Mouse (Mus musculus): ENCODE results near the gene Grid1. TPM values are rescaled to one million over a fixed set of nuclear protein-coding genes. Genes with fewer than 3 reads are reported as not detected.

Grid1 gene
- total RNA-seq, 2 experiments from 2014 or later = not detected

GRCm38 (mm10) chr14:35112327-35113275 is 292.7 kb downstream of the Grid1 start:
- no peak for DNase-seq (ENCODE audit: low spot score)

DNA sequence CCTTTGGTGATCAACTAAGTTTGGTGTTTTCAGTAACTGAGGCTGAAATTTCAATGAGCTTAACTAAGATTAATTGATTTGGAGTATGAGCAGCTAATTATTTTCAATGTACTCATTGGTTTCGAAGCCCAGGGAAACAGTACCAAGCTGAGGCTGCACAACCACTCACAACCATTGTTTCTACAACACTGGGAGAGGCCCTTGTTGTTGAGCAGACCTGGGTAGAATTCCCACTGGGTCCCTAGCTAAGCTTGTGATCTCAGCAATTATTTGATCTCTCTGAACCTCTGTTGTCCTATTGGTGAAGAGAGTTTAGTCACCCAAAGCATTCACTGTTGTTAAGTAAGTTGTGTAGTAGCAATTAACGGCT is 293.4 kb downstream of the Grid1 start:
- no peak for DNase-seq (ENCODE audit: low spot score)

DNA sequence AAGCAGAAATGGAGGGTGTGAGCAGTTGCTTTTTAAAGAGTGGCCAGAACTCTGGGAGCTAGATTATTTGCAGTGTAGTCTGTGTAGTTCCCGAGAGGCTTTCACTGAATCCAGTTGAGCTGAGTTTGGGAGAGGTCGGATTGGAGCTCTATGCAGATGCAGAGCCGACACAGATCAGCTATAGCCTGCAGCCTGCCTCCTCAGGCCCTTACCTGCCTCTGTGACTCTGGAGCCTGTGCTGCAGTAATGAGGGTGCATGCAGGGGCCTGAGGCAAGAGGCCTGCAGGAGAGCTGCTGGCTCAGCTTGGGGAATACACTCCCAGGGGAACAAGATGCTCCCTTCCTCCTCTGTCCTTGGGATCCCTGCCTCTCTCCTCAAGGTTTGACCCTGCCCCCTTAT is 296.0 kb downstream of the Grid1 start:
- DNase-seq (ENCODE audit: low spot score) = no peak

DNA sequence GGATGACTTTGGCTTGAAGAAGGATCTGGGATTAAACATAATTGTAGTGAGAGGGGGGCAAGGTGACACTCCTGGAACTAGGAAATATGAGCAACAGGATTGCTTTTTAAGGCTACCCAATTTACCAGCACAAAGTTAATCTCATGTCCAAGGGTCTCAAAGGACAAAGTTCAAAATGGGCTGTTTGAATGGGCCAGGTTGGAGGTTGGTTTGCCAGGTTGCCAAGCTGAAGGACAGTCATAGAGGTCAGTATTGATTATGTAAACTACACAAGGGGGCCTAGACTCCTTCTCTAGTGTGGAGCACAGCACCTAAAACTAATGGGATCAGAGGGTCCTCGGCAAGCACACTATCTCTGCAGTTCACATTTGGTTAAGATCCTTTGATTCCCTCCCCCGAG is 300.2 kb downstream of the Grid1 start:
- DNase-seq (ENCODE audit: low spot score) = no peak

- no peak for DNase-seq (ENCODE audit: low spot score)
Measured at GRCm38 (mm10) chr14:35120905-35121304, 301.0 kb downstream of the Grid1 start.

GRCm38 (mm10) chr14:35122111-35122510 is 302.2 kb downstream of the Grid1 start:
- DNase-seq (ENCODE audit: low spot score) = no peak

DNA sequence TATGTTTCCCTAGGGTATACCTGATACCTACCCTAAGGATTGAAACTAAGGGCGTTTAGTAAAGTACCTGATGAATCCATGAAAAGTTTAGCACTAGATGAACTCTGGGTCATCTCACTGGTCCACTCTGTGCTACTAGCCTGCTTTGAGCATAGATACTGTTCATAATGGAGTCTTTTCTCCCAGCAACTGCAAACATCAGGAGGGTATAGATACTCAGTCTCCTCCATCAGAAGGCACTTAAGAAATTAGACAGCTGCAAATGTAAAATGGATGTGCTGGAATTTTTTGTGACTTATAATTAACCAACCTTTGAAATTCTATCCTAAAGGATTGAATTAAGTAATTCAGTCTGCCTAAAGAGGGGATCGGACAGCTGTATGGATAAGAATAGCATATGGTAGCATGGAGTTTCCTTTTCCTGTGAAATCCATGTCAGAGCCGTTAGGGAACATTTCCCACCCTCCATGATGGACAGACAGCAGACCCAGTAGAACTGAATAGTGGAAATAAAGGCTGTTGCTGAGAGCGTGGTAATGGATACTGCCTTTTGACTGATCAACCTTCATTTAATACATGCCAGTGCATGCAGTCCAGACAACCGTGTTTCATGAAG is 303.5 kb downstream of the Grid1 start:
- no peak for DNase-seq (ENCODE audit: low spot score)

DNA sequence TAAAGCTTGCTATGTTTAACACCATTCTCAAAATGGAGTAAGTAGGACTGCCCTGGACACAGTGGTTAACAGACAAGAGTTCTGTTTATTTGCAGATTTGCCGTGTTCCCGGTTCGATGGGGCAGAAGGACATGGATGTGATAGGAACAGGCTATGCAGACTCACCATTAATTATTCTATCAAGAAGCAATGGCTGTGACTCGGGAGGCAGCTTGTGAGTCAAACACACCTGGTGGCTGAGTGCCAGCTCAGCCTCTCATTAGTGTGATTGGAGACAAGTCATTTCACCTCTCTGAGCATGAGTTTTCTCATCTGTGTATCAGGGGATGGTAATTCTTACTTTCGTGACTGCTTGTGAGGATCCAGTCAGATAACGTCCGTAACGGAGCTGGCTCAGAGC is 307.7 kb downstream of the Grid1 start:
- DNase-seq (ENCODE audit: low spot score) = no peak

- DNase-seq (ENCODE audit: low spot score) = no peak
Measured at GRCm38 (mm10) chr14:35135056-35135455, 315.1 kb downstream of the Grid1 start.

DNA sequence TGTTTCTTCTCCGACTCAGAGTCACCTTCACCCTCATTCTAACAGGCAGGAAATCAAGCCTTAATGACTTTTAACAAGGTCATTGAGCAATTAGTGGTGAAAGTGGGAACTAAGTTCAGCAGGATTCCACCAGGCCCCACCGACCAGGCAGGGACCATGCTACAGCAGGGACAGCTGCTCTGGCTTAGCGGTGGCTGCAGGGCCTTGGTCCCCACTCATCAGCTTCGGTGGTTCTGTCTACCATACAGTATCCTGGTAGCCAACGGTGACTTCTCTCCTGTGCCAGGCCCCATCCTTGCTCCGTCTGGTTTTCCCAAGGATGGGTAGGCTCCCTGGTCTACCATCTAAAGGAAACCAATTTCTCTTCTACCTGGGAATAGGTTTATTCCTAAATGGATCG is 318.2 kb downstream of the Grid1 start:
- no peak for DNase-seq (ENCODE audit: low spot score)

GRCm38 (mm10) chr14:35139824-35140223 is 319.9 kb downstream of the Grid1 start:
- DNase-seq (ENCODE audit: low spot score) = no peak

DNA sequence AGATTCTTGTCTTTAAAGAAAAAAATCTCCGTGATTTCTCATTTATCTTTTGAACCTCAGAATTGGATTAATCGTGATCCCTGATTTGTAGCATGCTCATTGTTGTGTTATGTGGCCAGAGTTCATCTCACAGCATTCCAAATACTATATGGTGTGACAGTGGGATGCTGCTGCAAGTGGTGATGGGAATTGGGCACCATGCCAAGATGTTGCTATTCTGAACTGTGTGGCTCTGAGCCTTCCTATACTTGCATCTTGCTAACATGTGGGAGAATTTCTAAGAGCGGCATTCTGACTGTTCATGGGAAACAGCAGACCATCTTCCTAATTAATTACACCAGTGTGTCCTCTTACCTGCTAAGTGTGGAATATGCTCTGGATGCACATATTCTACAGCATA is 332.5 kb downstream of the Grid1 start:
- DNase-seq (ENCODE audit: low spot score) = no peak

GRCm38 (mm10) chr14:35153701-35154277 is 333.9 kb downstream of the Grid1 start:
- DNase-seq (ENCODE audit: low spot score) = no peak

DNA sequence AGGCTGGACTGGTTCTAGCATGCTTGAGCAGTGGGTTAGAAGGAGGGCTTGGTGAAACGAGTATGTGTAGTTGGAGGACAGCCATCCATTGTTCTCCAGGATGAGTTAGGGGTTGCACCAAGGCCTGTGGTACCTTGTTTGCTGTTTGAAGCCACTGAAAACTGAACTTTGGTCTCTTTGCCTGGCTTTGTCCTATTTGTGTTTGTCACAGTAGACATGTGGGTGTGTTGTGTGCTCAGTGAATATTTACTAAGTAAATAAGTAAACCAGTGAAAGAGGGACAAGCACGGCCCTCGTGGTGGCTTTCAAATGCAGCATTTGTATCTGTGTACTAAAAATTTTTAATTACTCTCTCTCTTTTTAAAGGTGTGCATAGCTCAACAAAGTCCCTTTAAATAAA is 334.5 kb downstream of the Grid1 start:
- no peak for DNase-seq (ENCODE audit: low spot score)

GRCm38 (mm10) chr14:35157069-35157655 is 337.3 kb downstream of the Grid1 start:
- DNase-seq (ENCODE audit: low spot score) = no peak

DNA sequence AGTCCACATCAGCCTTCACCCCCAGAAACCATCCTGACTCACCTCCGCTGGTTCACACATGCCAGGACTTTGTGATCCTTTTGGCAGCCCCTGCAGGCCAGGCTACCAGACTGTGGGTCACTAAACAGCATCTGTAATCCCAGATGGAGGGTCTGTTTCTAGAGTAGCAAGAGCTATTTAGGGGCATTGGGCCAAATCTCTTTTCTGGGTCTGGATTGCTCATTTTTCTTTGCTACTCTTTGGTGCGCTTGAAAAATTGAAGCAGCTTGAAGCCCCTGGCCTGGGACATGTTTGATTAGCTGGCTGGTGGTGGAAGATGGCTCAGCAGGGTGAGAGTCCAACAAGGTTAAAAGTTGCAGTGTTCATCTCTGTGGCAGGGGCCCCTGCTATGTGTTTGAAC is 339.4 kb downstream of the Grid1 start:
- DNase-seq (ENCODE audit: low spot score) = no peak

DNA sequence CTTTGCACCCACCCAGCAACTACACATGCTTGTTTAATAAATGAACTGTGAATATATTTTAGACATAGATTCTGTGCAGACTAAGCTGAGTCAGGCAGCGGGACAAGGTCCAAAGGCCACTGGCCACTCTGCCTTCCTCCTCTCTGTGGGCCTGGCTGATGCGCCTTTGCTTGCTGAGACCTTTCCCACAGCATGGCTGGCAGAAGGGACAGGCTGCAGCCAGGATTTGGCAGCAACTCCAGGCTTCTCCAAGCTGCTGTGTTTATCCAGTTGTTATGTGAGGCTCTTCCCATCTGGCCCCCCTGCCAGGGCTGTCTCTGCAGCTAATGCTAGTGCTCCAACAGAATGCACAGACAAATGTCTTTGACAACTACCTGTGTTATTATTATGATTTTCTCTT is 347.5 kb downstream of the Grid1 start:
- DNase-seq (ENCODE audit: low spot score) = no peak

GRCm38 (mm10) chr14:35173861-35174260 is 354.0 kb downstream of the Grid1 start:
- no peak for DNase-seq (ENCODE audit: low spot score)

- no peak for DNase-seq (ENCODE audit: low spot score)
Measured at GRCm38 (mm10) chr14:35176021-35176420, 356.1 kb downstream of the Grid1 start.

DNA sequence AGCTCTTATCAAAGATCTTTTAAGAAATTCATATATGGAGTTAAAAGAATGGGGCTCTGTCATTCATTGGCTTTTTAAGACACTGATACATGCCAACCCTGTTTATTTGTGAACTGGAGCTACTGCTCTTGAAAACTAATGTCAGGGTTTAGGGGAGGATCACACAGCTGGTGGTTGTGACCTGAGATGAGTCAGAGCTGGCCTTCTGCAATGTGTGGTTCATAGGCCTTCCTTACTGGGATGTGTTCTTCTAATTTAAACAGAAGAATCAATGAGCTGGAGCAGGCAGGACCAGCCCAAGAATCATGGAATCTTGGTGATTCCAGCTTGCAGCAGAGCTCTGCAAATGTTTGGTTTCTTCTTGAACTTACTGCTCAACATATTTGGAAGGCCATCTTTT is 359.2 kb downstream of the Grid1 start:
- DNase-seq (ENCODE audit: low spot score) = no peak

- DNase-seq (ENCODE audit: low spot score) = no peak
Measured at GRCm38 (mm10) chr14:35185399-35185798, 365.5 kb downstream of the Grid1 start.

DNA sequence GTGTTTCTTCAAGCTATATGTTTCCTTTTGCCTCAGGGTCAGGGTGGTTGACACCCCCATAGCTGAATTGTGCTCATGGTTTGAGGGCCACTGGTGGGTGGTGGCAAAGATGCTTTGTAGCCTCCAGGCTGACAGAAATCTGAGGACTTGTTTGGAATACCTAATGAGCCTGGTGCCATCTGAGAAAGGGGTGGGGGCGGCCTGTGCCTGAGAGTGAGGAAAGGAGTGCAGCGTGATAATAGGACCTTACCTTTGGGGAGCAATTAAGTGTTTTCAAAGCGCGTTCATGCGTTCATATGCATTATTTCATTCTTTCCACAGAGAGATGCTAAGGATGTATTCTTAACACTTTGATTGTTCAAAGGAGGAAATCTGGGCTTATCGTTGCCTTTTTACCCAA is 372.3 kb downstream of the Grid1 start:
- DNase-seq (ENCODE audit: low spot score) = no peak
